Mouse (Mus musculus) CH12.LX (cell line): ENCODE measurements around the gene Ext2. TPM values are rescaled to one million over a fixed set of nuclear protein-coding genes. Genes with fewer than 3 reads are reported as not detected.

Experiments used
- DNase-seq: peaks from one replicate; pipeline ENCODE4 v3.0.0-alpha.2; 2013; ENCODE audit errors: extremely low read depth
- H3K27ac ChIP-seq: 2 replicates; pipeline ENCODE4 v1.5.1; 2012; ENCODE audit warnings: low read depth, mild to moderate bottlenecking, control low read depth, moderate library complexity; ENCODE audit not compliant: insufficient read depth
- H3K27me3 ChIP-seq: replicated peaks from 2 replicates; pipeline ENCODE3; 2012; ENCODE audit warnings: inconsistent platforms
- H3K36me3 ChIP-seq, 2 experiments: replicated peaks in 1 of 2; 2 replicates each; pipeline versions ENCODE3 to v1.6.1; 2012; ENCODE audit warnings: inconsistent platforms in 1 of 2, low read length in 1 of 2, mild to moderate bottlenecking in 1 of 2, mixed read lengths in 1 of 2, moderate library complexity in 1 of 2; ENCODE audit not compliant: control insufficient read depth in 1 of 2, insufficient read depth in 1 of 2
- H3K4me1 ChIP-seq, 2 experiments: 2 replicates each; pipeline ENCODE4 v1.6.1; 2012; ENCODE audit warnings: inconsistent platforms in 1 of 2, moderate library complexity in 1 of 2; ENCODE audit not compliant: insufficient read depth in 2 of 2, control insufficient read depth in 1 of 2
- H3K4me2 ChIP-seq: 2 replicates; pipeline ENCODE4 v1.6.1; 2012; ENCODE audit warnings: low read depth, mild to moderate bottlenecking, control low read depth; ENCODE audit not compliant: poor library complexity, insufficient read depth, severe bottlenecking
- H3K4me3 ChIP-seq, 3 experiments: fragments of 150-350 bp in 1 of 3; sonication (generic) in 1 of 3; replicated peaks in 1 of 3; 2 replicates each; pipeline versions ENCODE3 to v1.5.1; 2011 to 2012; ENCODE audit warnings: low read depth in 2 of 3, low read length in 2 of 3, mild to moderate bottlenecking in 2 of 3, moderate library complexity in 2 of 3, control low read depth in 1 of 3, improper control_type of control experiment in 1 of 3, inconsistent platforms in 1 of 3, mixed read lengths in 1 of 3; ENCODE audit not compliant: poor library complexity in 1 of 3
- H3K79me2 ChIP-seq: replicated peaks from 2 replicates; pipeline ENCODE4 v1.6.1; 2012; ENCODE audit warnings: mild to moderate bottlenecking, moderate library complexity; ENCODE audit not compliant: control insufficient read depth, poor library complexity, insufficient read depth, severe bottlenecking; ENCODE audit errors: extremely low read depth
- H3K9ac ChIP-seq: 2 replicates; pipeline ENCODE4 v1.6.1; 2012; ENCODE audit warnings: low read depth, mild to moderate bottlenecking, control low read depth, moderate library complexity; ENCODE audit not compliant: insufficient read depth
- H3K9me3 ChIP-seq: replicated peaks from 2 replicates; pipeline ENCODE3; 2012; ENCODE audit warnings: low read length, inconsistent platforms, mixed read lengths
- CHD2 ChIP-seq: IDR thresholded peaks from 2 replicates; pipeline ENCODE4 v1.6.1; 2011; ENCODE audit warnings: low read length, improper control_type of control experiment
- CTCF ChIP-seq, 2 experiments: IDR thresholded peaks in 1 of 2; conservative IDR thresholded peaks in 1 of 2; 2 replicates each; pipeline ENCODE4 v1.5.1; 2011 to 2012; ENCODE audit warnings: low read depth in 2 of 2, low read length in 2 of 2, improper control_type of control experiment in 1 of 2, inconsistent platforms in 1 of 2, mild to moderate bottlenecking in 1 of 2, moderate library complexity in 1 of 2
- EP300 ChIP-seq: IDR thresholded peaks from 2 replicates; pipeline ENCODE4 v1.6.1; 2011; ENCODE audit warnings: low read length, improper control_type of control experiment
- ETS1 ChIP-seq: conservative IDR thresholded peaks from 2 replicates; pipeline ENCODE4 v1.6.1; 2012; ENCODE audit warnings: low read depth, mild to moderate bottlenecking, inconsistent platforms, low read length, improper control_type of control experiment, moderate library complexity
- GABPA ChIP-seq: IDR thresholded peaks from 2 replicates; pipeline ENCODE4 v1.6.1; 2012; ENCODE audit warnings: low read depth, low read length, improper control_type of control experiment, inconsistent platforms; ENCODE audit not compliant: insufficient replicate concordance
- IRF4 ChIP-seq: IDR thresholded peaks from 2 replicates; pipeline ENCODE4 v1.6.1; 2014; ENCODE audit warnings: low read depth, mild to moderate bottlenecking, inconsistent platforms, low read length, improper control_type of control experiment
- JUN ChIP-seq: IDR thresholded peaks from 2 replicates; pipeline ENCODE4 v1.6.1; 2011; ENCODE audit warnings: low read depth, mild to moderate bottlenecking, low read length, improper control_type of control experiment, moderate library complexity; ENCODE audit not compliant: insufficient read depth
- JUND ChIP-seq: conservative IDR thresholded peaks from 2 replicates; pipeline ENCODE4 v1.6.1; 2011; ENCODE audit warnings: low read depth, low read length, improper control_type of control experiment
- KAT2A ChIP-seq: IDR thresholded peaks from 2 replicates; pipeline ENCODE4 v1.6.1; 2012; ENCODE audit warnings: low read length, improper control_type of control experiment, inconsistent platforms; ENCODE audit not compliant: insufficient replicate concordance
- MAX ChIP-seq: IDR thresholded peaks from 2 replicates; pipeline ENCODE4 v1.6.1; 2011; ENCODE audit warnings: low read length, improper control_type of control experiment
- MAZ ChIP-seq: IDR thresholded peaks from 2 replicates; pipeline ENCODE4 v1.6.1; 2012; ENCODE audit warnings: low read depth, mild to moderate bottlenecking, inconsistent platforms, low read length, improper control_type of control experiment, moderate library complexity
- MEF2A ChIP-seq: IDR thresholded peaks from 2 replicates; pipeline ENCODE4 v1.6.1; 2014; ENCODE audit warnings: low read depth, mild to moderate bottlenecking, inconsistent platforms, low read length, improper control_type of control experiment, borderline replicate concordance
- MXI1 ChIP-seq: IDR thresholded peaks from 2 replicates; pipeline ENCODE4 v1.6.1; 2011; ENCODE audit warnings: mild to moderate bottlenecking, low read depth, low read length, improper control_type of control experiment
- MYC ChIP-seq: IDR thresholded peaks from 2 replicates; pipeline ENCODE4 v1.6.1; 2011; ENCODE audit warnings: low read depth, mild to moderate bottlenecking, improper control_type of control experiment, low read length
- NELFE ChIP-seq: IDR thresholded peaks from 2 replicates; pipeline ENCODE4 v1.6.1; 2011; ENCODE audit warnings: low read depth, low read length, improper control_type of control experiment
- NRF1 ChIP-seq: IDR thresholded peaks from 2 replicates; pipeline ENCODE4 v1.6.1; 2014; ENCODE audit warnings: low read depth, mild to moderate bottlenecking, inconsistent platforms, low read length, improper control_type of control experiment, moderate library complexity
- PAX5 ChIP-seq: IDR thresholded peaks from 2 replicates; pipeline ENCODE4 v1.6.1; 2012; ENCODE audit warnings: low read length, inconsistent platforms, mixed read lengths
- POLR2AphosphoS2 ChIP-seq: IDR thresholded peaks from 2 replicates; pipeline ENCODE4 v1.6.1; 2011; ENCODE audit warnings: low read depth, low read length, improper control_type of control experiment
- RAD21 ChIP-seq: IDR thresholded peaks from 2 replicates; pipeline ENCODE4 v1.6.1; 2011; ENCODE audit warnings: low read depth, mild to moderate bottlenecking, low read length, improper control_type of control experiment, moderate library complexity
- SIN3A ChIP-seq: IDR thresholded peaks from 2 replicates; pipeline ENCODE4 v1.6.1; 2012; ENCODE audit warnings: low read length, improper control_type of control experiment, inconsistent platforms
- TBP ChIP-seq: conservative IDR thresholded peaks from 2 replicates; pipeline ENCODE4 v1.6.1; 2011; ENCODE audit warnings: low read depth, low read length, improper control_type of control experiment
- TCF12 ChIP-seq: IDR thresholded peaks from 2 replicates; pipeline ENCODE4 v1.6.1; 2014; ENCODE audit warnings: low read depth, mild to moderate bottlenecking, inconsistent platforms, low read length, improper control_type of control experiment
- UBTF ChIP-seq: IDR thresholded peaks from 2 replicates; pipeline ENCODE4 v1.6.1; 2012; ENCODE audit warnings: low read depth, mild to moderate bottlenecking, inconsistent platforms, low read length, improper control_type of control experiment, moderate library complexity
- USF1 ChIP-seq: IDR thresholded peaks from 2 replicates; pipeline ENCODE4 v1.6.1; 2014; ENCODE audit warnings: low read depth, mild to moderate bottlenecking, inconsistent platforms, low read length, improper control_type of control experiment
- USF2 ChIP-seq: conservative IDR thresholded peaks from 2 replicates; pipeline ENCODE4 v1.6.1; 2011; ENCODE audit warnings: low read depth, low read length, improper control_type of control experiment
- ZC3H11A ChIP-seq: IDR thresholded peaks from 2 replicates; pipeline ENCODE4 v1.6.1; 2012; ENCODE audit warnings: low read depth, mild to moderate bottlenecking, inconsistent platforms, low read length, improper control_type of control experiment
- ZKSCAN1 ChIP-seq: IDR thresholded peaks from 2 replicates; pipeline ENCODE4 v1.6.1; 2012; ENCODE audit warnings: low read depth, inconsistent platforms, low read length, improper control_type of control experiment, borderline replicate concordance
- ZMIZ1 ChIP-seq: IDR thresholded peaks from 2 replicates; pipeline ENCODE4 v1.6.1; 2012; ENCODE audit warnings: low read depth, mild to moderate bottlenecking, inconsistent platforms, low read length, improper control_type of control experiment
- ZNF384 ChIP-seq: IDR thresholded peaks from 2 replicates; pipeline ENCODE4 v1.6.1; 2012; ENCODE audit warnings: low read depth, low read length, improper control_type of control experiment, inconsistent platforms
- dilution Hi-C: fragments of 300-500 bp; cut with MboI; formaldehyde crosslinking; loops from 2 replicates; pipeline ENCODE4 v1.14.3; 2020; ENCODE audit warnings: low sequenced_read_pairs; ENCODE audit not compliant: extremely low pct_unique_long_range_greater_than_20kb, extremely low pct_ligation_motif_present
- in situ Hi-C: fragments of 300-500 bp; cut with MboI; formaldehyde crosslinking; loops from 3 replicates; pipeline ENCODE4 v1.14.3; 2019; ENCODE audit warnings: low sequenced_read_pairs, low pct_ligation_motif_present, low pct_unique_long_range_greater_than_20kb, mixed read lengths
- polyA plus RNA-seq: library from polyadenylated mRNA; unstranded; fragments of >175 nt; gene quantifications from 2 replicates; pipeline ENCODE4 v1.2.1, GENCODE M21; 2012; ENCODE audit warnings: low read depth; ENCODE audit not compliant: insufficient read length
- total RNA-seq, 2 experiments: library from RNA; depleted of rRNA; stranded (reverse); fragments of 300-350 nt in 1 of 2; fragments of >200 nt in 1 of 2; gene quantifications; 2 replicates each; pipeline ENCODE4 v1.2.3; 2012 to 2014

Ext2 gene
- total and polyA plus RNA-seq, 3 experiments: 20.2 to 33.1 (median 26.9) TPM

- dilution Hi-C loops: no loop called here
- Histone ChIP-seq H3K79me2 (no peaks in the 10 kb centered on the region), H3K9me3 (no peaks in the 10 kb centered on the region), H3K4me2 (no peak overlapping the region)
- DNase-seq: no peak
- TF ChIP-seq IRF4 (no peak), SIN3A (no peak), ZNF384 (no peak), TBP (no peak), ZKSCAN1 (no peak), EP300 (no peak), NELFE (no peak), JUN (no peak), MXI1 (no peak), MYC (no peak), PAX5 (no peak), JUND (no peak), MEF2A (no peak), NRF1 (no peak), ZMIZ1 (no peak), UBTF (no peak), GABPA (no peak), KAT2A (no peak), CTCF (conservative IDR thresholded peaks at IDR 0.05 in 1 of 2, IDR thresholded peaks at IDR 0.05 in 1 of 2; ENCODE audit: low read depth in 2 of 2, low read length in 2 of 2) (no peak)
- TF ChIP-seq, all 38 proteins: peak for 0
- Histone ChIP-seq H3K27ac (no peak overlapping the region), H3K36me3 (no peaks in the 10 kb centered on the region), H3K27me3 (peaks cover 93% of the 10 kb centered on the region), H3K9ac (no peak overlapping the region), H3K4me3 (no peak overlapping the region), H3K4me1 (no peaks in the 10 kb centered on the region)
- in situ Hi-C loops: no loop called here
Observed at GRCm38 (mm10) chr2:93634609-93635008, 187.8 kb downstream of the Ext2 start.

- no peaks in the 10 kb centered on the region for H3K4me1 ChIP-seq
- H3K4me3 ChIP-seq: no peak overlapping the region
- in situ Hi-C loops: no loop called here
- no peaks in the 10 kb centered on the region for H3K79me2 ChIP-seq
- peaks cover 95% of the 10 kb centered on the region for H3K27me3 ChIP-seq
- DNase-seq: no peak
- H3K9me3 ChIP-seq: no peaks in the 10 kb centered on the region
- dilution Hi-C loops: no loop called here
- no peak overlapping the region for H3K4me2 ChIP-seq
- no peaks in the 10 kb centered on the region for H3K36me3 ChIP-seq
- no peak overlapping the region for H3K27ac ChIP-seq
- no peak overlapping the region for H3K9ac ChIP-seq
- TF ChIP-seq MEF2A: no peak
- TF ChIP-seq MAZ: no peak
- no peak for TF ChIP-seq CHD2
- no peak for TF ChIP-seq ETS1
- TF ChIP-seq MAX: no peak
- TF ChIP-seq ZC3H11A: no peak
- TF ChIP-seq TCF12: no peak
- TF ChIP-seq MYC: no peak
- no peak for TF ChIP-seq ZKSCAN1
- TF ChIP-seq ZMIZ1: no peak
- no peak for TF ChIP-seq RAD21
- TF ChIP-seq USF1: no peak
- TF ChIP-seq PAX5: no peak
- no peak for TF ChIP-seq POLR2AphosphoS2
- TF ChIP-seq IRF4: no peak
- TF ChIP-seq TBP: no peak
- no peak for TF ChIP-seq USF2
- TF ChIP-seq NELFE: no peak
Observed at GRCm38 (mm10) chr2:93624665-93625408, 197.5 kb downstream of the Ext2 start.
